Mouse (Mus musculus): Measurements from ENCODE around the gene Chpf. TPM values are rescaled to one million over a fixed set of nuclear protein-coding genes. Genes with fewer than 3 reads are reported as not detected.

Gene Chpf
- polyA plus RNA-seq (2014; fragmentation: Illumina TruSeq; extraction: RNeasy Lipid Tissue Mini Kit (QIAGEN cat#74804); ENCODE audit: insufficient read depth, low read depth, low replicate concordance), result 27.7 TPM

DNA sequence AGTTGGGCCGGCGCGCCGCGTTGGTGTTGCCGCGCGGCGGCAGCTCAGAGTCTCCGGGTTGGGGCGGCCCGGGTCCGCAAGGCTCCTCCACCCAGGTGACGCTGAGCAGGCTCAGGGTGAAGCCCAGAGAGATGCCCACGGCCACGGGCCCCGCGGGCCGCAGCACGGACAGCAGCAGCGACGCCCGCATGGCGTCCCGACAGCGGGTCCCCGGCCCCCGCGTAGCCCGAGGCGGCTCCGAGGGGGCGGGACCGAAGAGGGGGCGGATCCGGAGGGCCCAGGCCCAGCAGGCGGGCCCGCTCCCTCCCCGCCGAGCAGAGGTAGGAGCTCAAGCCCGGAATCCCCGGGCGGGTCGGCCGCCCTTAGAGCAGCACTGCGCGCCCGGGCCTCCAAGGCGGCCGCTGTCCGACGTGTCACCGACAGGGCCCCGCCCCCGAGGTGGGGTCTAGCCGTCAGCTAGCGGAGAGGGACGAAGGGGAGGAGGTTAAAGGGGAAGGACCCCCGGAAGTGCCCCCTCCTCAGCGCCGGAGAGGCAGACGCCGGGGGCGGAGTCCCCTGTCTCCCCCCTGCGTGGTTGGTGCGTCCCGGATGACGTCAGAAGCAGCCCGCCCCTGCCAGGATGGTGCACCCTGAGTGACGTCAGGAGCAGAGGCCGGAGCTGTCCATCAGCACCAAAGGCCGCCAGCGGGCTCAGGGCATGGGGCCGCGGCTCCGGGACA lies at the start of gene Chpf, which contains the start of gene Tmem198:
TSS of gene Chpf (minus strand) at position 392 of the 719 bp plus-strand sequence.
TSS of gene Tmem198 (plus strand) at position 617 of the 719 bp plus-strand sequence.

DNA sequence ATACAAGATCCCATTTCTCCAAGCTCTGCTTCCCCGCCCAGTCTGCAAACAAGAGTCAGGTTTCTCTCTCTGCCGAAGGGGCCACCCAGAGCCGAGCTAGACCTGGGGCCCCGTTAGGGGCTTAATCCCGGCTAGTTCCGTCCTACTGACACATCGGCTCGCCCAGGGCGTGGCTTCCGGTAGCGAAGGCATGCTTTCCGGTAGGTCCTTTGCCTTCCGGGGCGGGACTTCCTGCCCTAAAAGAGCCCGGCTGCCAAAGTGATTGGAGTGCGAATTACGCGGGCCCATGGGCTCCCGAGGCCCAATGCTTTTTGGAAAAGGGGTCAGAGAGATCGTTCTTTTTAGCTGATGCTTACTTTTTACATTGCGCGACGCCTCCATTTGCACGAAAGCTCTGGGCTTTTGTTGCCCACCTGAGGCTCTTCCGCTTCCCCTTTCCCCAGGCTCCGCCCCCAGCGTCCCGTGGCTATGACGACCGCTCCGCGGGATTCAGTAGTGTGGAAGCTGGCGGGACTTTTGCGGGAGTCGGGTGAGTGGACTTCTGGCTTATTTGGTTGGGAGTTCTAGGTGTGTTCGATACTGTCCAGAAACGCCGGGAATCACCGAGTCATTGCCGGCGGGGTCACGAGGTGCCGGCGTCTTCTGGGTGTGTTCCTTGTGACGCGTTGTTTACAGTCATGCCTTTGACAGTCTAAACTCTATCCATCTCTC lies 42.4 kb upstream of the Chpf start, which contains the start of gene Stk11ip:
TSS of gene Stk11ip (plus strand) at position 209 of the 711 bp plus-strand sequence.

DNA sequence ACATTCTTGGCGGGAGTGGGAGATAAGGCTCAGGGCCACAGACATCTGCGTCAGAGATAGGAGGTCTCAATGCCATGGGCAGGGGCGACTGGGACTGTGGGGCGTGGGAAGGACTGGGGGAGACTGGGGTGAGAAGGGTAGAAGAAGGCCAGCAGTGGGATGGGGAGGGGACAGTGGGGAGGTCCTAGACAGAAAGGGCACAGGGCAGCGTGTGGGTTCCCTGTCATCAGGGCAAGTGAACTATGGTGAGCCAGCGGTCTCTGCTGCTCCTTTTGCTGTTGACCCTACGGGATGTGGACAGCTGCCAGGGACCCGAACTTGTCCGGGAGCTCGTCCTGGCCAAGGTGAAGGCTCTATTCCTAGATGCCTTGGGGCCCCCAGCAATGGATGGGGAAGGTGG lies 27.9 kb upstream of the Chpf start, which contains the start of gene Inha:
TSS of gene Inha (plus strand) at position 72 of the 400 bp plus-strand sequence.

DNA sequence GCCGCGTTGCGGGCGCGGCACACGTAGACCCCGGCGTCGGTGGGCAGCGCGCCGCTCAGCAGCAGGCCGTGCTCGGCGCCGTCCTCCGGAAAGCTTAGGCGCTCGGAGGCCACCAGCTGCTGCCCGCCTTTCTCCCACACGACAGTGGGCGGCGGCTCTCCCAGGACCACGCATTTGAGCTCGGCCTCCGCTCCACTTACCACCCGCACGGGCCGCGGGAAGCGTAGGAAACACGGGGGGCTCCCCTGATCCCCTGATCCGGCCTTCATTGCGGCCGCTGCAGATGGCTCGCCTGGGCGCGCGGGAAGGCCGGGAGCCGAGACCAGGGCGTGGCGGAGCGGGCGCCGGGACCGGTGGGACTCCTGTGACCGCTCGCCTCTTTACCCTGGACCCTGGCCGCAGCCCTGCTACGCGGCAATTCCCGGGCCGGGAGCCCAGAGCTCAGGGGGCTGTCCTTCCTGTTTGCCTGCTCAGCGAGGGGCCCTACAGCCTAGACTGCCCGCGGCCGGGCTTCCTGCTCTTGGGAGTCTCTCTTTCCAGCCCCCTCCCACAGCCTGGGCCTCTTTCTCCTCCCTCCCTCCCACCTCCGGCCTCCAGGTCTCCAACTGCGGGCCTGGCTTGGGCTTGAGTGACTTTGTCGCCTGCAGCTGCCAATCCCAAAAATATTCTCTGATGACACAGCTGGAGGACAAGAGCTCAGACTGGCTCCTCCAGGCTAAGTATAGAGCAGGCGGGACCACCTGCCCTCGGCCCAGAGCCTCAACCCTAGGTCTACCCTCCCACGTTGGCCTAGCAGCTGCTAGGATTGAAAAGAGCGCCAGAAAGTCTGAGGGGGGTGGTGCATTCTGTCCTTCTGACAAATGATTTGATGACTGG lies 27.1 kb upstream of the Chpf start, which contains the start of gene Obsl1:
TSS of gene Obsl1 (minus strand) at position 497 of the 876 bp plus-strand sequence.

DNA sequence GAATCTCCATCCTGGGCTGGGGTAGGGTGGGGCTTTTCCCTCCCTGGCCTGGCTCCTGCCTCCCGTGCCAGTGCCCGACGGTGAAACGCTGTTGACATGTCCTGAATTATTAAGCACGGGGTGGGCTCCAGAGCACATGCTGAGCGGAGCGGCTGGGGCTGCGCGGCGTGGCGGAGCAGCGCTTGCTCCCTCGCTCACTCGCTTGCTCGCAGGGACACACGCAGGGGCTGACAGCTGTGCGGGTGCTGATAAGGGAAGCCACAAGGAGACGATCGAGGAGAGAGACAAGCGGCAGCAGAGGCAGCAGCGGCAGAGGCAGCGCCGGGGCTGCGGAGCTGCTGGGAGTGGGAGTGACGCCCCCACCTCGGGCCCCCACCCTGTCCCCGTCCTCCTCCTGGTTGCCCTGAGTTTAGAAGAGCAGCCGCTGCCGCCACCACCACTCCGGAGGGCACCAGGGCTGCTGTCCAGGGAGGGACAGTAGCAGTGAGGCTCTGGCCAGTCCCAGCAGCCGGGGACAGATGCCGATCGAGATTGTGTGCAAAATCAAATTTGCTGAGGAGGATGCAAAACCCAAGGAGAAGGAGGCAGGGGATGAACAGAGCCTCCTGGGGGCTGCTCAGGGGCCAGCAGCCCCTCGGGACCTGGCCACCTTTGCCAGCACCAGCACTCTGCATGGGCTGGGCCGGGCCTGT lies 28.6 kb downstream of the Chpf start, which contains the start of gene Asic4:
TSS of gene Asic4 (plus strand) at position 123 of the 692 bp plus-strand sequence.

DNA sequence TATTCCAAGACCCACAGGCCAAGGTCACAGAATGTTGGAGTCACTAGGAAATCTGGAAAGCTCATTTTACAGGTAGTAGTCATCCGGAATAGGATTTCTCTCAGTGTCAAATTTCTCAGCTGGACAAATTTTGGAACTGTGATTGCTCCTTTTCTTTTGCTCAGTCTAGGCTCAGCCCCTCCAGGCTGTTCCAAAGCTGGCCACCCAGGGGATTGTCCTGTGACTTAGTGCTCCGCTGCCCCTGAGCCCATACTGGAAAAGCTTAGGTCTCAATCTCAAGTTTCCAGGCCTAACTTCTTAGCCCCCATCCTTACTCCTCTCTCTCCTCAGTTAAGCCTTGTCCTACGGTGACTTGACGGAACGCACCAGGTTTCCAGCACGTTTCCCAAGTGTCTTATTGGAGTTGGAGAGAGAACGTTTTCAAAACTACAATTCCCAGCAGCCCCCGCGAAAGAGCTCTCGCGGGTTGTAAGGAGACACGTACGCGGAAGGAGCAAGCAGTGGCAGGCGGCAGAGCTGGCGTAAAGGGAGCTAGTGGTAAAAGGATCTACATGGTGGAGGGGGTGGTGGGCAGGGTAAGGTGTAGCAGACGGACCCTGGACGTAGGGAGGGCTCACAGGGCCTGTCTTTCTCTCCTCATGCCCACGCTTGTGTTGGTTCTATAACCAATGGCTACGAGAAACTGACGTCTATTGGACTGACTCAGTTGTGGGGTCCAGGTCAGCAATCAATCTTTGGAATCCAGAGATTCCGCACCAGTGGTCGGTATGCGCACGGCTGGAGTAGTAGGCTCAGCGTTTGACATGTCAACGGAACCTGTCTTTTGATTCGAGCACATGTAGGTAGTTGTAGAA lies 43.4 kb downstream of the Chpf start, which contains the start of gene Gmppa:
TSS of gene Gmppa (plus strand) at position 456 of the 854 bp plus-strand sequence.

Other genes starting within 250 kb of the Chpf start
- not detected for gene A630095N17Rik, start 247.2 kb downstream of the Chpf start, polyA plus RNA-seq (2014; fragmentation: Illumina TruSeq; extraction: RNeasy Lipid Tissue Mini Kit (QIAGEN cat#74804); ENCODE audit: insufficient read depth, low read depth, low replicate concordance)
- 51.1 TPM for gene Dnajb2, start 242.9 kb downstream of the Chpf start, polyA plus RNA-seq (2014; fragmentation: Illumina TruSeq; extraction: RNeasy Lipid Tissue Mini Kit (QIAGEN cat#74804); ENCODE audit: insufficient read depth, low read depth, low replicate concordance)
- 1.7 TPM for gene Ptprn, start 214.8 kb downstream of the Chpf start, polyA plus RNA-seq (2014; fragmentation: Illumina TruSeq; extraction: RNeasy Lipid Tissue Mini Kit (QIAGEN cat#74804); ENCODE audit: insufficient read depth, low read depth, low replicate concordance)
- gene Resp18, start 200.9 kb downstream of the Chpf start, polyA plus RNA-seq (2014; fragmentation: Illumina TruSeq; extraction: RNeasy Lipid Tissue Mini Kit (QIAGEN cat#74804); ENCODE audit: insufficient read depth, low read depth, low replicate concordance), result 1.6 TPM
- gene Dnpep, start 161.3 kb downstream of the Chpf start, polyA plus RNA-seq (2014; fragmentation: Illumina TruSeq; extraction: RNeasy Lipid Tissue Mini Kit (QIAGEN cat#74804); ENCODE audit: insufficient read depth, low read depth, low replicate concordance), result 53.8 TPM
- gene Des, start 119.0 kb downstream of the Chpf start, polyA plus RNA-seq (2014; fragmentation: Illumina TruSeq; extraction: RNeasy Lipid Tissue Mini Kit (QIAGEN cat#74804); ENCODE audit: insufficient read depth, low read depth, low replicate concordance), result 92.4 TPM
- gene Speg, start 104.0 kb downstream of the Chpf start, polyA plus RNA-seq (2014; fragmentation: Illumina TruSeq; extraction: RNeasy Lipid Tissue Mini Kit (QIAGEN cat#74804); ENCODE audit: insufficient read depth, low read depth, low replicate concordance), result 8.0 TPM
- gene Gmppa, start 43.4 kb downstream of the Chpf start, polyA plus RNA-seq (2014; fragmentation: Illumina TruSeq; extraction: RNeasy Lipid Tissue Mini Kit (QIAGEN cat#74804); ENCODE audit: insufficient read depth, low read depth, low replicate concordance), result 38.9 TPM
- not detected for gene Asic4, start 28.9 kb downstream of the Chpf start, polyA plus RNA-seq (2014; fragmentation: Illumina TruSeq; extraction: RNeasy Lipid Tissue Mini Kit (QIAGEN cat#74804); ENCODE audit: insufficient read depth, low read depth, low replicate concordance)
- gene Tmem198, start 225 bp upstream of the Chpf start, polyA plus RNA-seq (2014; fragmentation: Illumina TruSeq; extraction: RNeasy Lipid Tissue Mini Kit (QIAGEN cat#74804); ENCODE audit: insufficient read depth, low read depth, low replicate concordance), result 1.1 TPM
- 5.3 TPM for gene Obsl1, start 27.1 kb upstream of the Chpf start, polyA plus RNA-seq (2014; fragmentation: Illumina TruSeq; extraction: RNeasy Lipid Tissue Mini Kit (QIAGEN cat#74804); ENCODE audit: insufficient read depth, low read depth, low replicate concordance)
- 0.74 TPM for gene Inha, start 27.8 kb upstream of the Chpf start, polyA plus RNA-seq (2014; fragmentation: Illumina TruSeq; extraction: RNeasy Lipid Tissue Mini Kit (QIAGEN cat#74804); ENCODE audit: insufficient read depth, low read depth, low replicate concordance)
- gene Stk11ip, start 42.2 kb upstream of the Chpf start, polyA plus RNA-seq (2014; fragmentation: Illumina TruSeq; extraction: RNeasy Lipid Tissue Mini Kit (QIAGEN cat#74804); ENCODE audit: insufficient read depth, low read depth, low replicate concordance), result 8.1 TPM
- gene Slc4a3, start 67.0 kb upstream of the Chpf start, polyA plus RNA-seq (2014; fragmentation: Illumina TruSeq; extraction: RNeasy Lipid Tissue Mini Kit (QIAGEN cat#74804); ENCODE audit: insufficient read depth, low read depth, low replicate concordance), result 4.8 TPM